Mouse (Mus musculus): ENCODE data around the gene Arrb1.

GRCm38 (mm10) chr7:99534901-99535735 is at the start of gene Arrb1:
- TF ChIP-seq FLI1 (IDR thresholded peaks at IDR 0.05; ENCODE audit: low read length) (no peak), GATA1 (IDR thresholded peaks at IDR 0.05; ENCODE audit: borderline replicate concordance, low read length) (peak; percentile 65; the same call in 2 of the 3 replicates)
